Mouse (Mus musculus) cerebellum, adult 2 months (tissue): ENCODE measurements around the gene Aldh9a1.
A peak's percentile ranks its signal among the peaks of the same experiment; 100 is the strongest.

Experiments
- CTCF ChIP-seq: fragments of 200-500 bp; IDR thresholded peaks from 2 replicates; pipeline ENCODE4 v1.5.1; 2011; ENCODE audit warnings: low read depth, mild to moderate bottlenecking, control low read depth, low read length, moderate library complexity, borderline replicate concordance; ENCODE audit not compliant: insufficient read depth
- POLR2A ChIP-seq: fragments of 200-500 bp; IDR thresholded peaks from 2 replicates; pipeline ENCODE4 v1.6.1; 2011; ENCODE audit warnings: low read length, control low read depth, borderline replicate concordance; ENCODE audit not compliant: insufficient read depth

GRCm38 (mm10) chr1:167369905-167370304 lies 20.1 kb downstream of the Aldh9a1 start:
- peak; percentile 99 for TF ChIP-seq CTCF
- TF ChIP-seq POLR2A, result no peak
